Mouse (Mus musculus) liver, embryonic 14.5 days (tissue): Measurements from ENCODE around the gene Nr1h4.

Experiments used
- CTCF ChIP-seq: IDR thresholded peaks from 2 replicates; pipeline ENCODE4 v1.5.1; 2016; ENCODE audit warnings: antibody characterized with exemption, low read depth, control low read depth
- EP300 ChIP-seq: IDR thresholded peaks from 2 replicates; pipeline ENCODE4 v1.6.1; 2016; ENCODE audit warnings: antibody characterized with exemption, low read depth

DNA sequence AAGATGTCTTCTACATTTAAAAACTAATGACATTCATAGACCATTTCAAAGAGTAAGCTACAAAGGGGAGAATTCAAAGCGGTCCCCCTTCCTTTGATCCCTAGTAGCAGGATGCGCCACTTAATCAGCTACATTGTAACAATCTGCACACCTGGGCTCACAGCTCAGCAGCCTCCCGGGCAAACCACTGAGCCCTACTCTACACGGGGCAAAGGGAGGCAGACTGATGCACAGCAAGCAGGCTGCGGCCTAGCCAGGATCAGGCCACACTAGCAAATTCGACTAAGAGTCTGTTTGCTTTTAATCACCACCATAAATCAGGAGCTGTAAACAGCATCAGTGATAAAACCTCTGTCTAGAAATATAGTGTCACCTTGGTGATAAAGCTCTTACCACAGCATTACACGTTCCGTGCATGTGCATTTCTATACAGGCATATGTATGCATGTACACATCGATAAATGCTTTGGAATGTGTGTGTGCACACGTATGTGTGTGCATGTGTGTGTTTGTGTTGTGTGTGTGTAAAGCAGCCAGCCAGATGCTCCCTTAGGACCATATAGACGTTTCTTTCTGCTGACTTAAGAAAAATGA, 108.5 kb downstream of the Nr1h4 start:
- no peak for TF ChIP-seq CTCF
- TF ChIP-seq EP300: no peak
